Mouse (Mus musculus): Measurements from ENCODE around the gene Rasl11b.

DNA sequence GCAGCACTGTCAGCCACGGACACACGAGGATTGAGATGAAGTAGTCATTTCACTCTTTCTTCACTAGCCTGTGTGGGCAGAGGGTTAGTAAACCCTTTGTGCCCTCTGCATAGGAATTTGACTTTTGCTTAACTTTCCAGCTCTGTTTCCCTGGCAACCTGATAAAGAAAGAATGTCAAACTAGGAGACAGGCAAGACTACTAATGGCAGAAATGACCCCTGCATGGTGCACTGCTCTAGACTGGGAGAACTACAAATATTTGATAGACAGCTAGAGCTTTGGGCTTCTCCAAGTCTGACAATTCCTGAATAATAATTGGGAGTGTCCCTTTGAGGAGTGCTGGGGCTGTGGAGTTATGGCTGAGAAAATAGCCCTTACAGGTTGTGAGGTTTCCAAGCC, 35.4 kb downstream of the Rasl11b start:
- TF ChIP-seq CTCF (IDR thresholded peaks at IDR 0.05; ENCODE audit: low read depth) (no peak), EP300 (IDR thresholded peaks at IDR 0.05; ENCODE audit: low read depth) (no peak)

Measured in liver, postnatal 0 days (tissue).